ENCODE assay signal across 18 mouse cellular contexts in genomic region chr13:53267155-53267554, GRCm38 (mm10). TPM values are rescaled to one million over a fixed set of nuclear protein-coding genes. Genes with fewer than 3 reads are reported as not detected.
A peak's percentile ranks its signal among the peaks of the same experiment; 100 is the strongest.
DNase-seq lines count a peak whose midpoint lies in the region; ATAC-seq lines count a peak whose summit lies in the region.
"Had no signal": no experiment of that assay in that cellular context is flagged by ENCODE, and none has a peak within 500 bp of the region (broad histone marks: within the 10 kb centered on the region; RNA-seq: fewer than 3 reads in every experiment).

No protein-coding gene starts in this region.

- no peak for ATAC-seq in hindbrain, embryonic 12.5 days (ENCODE audit: low FRiP score)
- ATAC-seq in hindbrain, embryonic 16.5 days = no peak
- no peak for ATAC-seq in neural tube, embryonic 15.5 days (ENCODE audit: low FRiP score)
- ATAC-seq: CD4-positive, CD25-positive, alpha-beta regulatory T cell, adult 4 months; forebrain, embryonic 16.5 days; midbrain, embryonic 15.5 days had no signal

- no peaks in the 10 kb centered on the region for H3K27me3 ChIP-seq in hindbrain, embryonic 12.5 days
- H3K27me3 ChIP-seq in hindbrain, embryonic 16.5 days (replicated peaks; ENCODE audit: control insufficient read depth, insufficient read depth, low read length) = no peaks in the 10 kb centered on the region
- no peaks in the 10 kb centered on the region for H3K27me3 ChIP-seq in neural tube, embryonic 15.5 days (replicated peaks)
- H3K27me3 ChIP-seq in limb, embryonic 10.5 days (ENCODE audit: low read depth, poor library complexity, severe bottlenecking) = no peaks in the 10 kb centered on the region
- H3K27me3 ChIP-seq: midbrain, embryonic 15.5 days; neural tube, embryonic 12.5 days had no signal

- H3K9me3 ChIP-seq in hindbrain, embryonic 12.5 days (replicated peaks) = no peaks in the 10 kb centered on the region
- no peaks in the 10 kb centered on the region for H3K9me3 ChIP-seq in hindbrain, embryonic 16.5 days (ENCODE audit: control insufficient read depth, low read length)
- no peaks in the 10 kb centered on the region for H3K9me3 ChIP-seq in neural tube, embryonic 15.5 days (replicated peaks)
- no peaks in the 10 kb centered on the region for H3K9me3 ChIP-seq in limb, embryonic 10.5 days (replicated peaks)
- H3K9me3 ChIP-seq: midbrain, embryonic 15.5 days; neural tube, embryonic 12.5 days had no signal

- no peaks in the 10 kb centered on the region for H3K36me3 ChIP-seq in hindbrain, embryonic 12.5 days
- no peaks in the 10 kb centered on the region for H3K36me3 ChIP-seq in hindbrain, embryonic 16.5 days (ENCODE audit: control insufficient read depth, insufficient read depth, low read length)
- H3K36me3 ChIP-seq in neural tube, embryonic 15.5 days = no peaks in the 10 kb centered on the region
- H3K36me3 ChIP-seq in limb, embryonic 10.5 days = peaks cover 5% of the 10 kb centered on the region; the same call in 1 of the 2 replicates
- H3K36me3 ChIP-seq: midbrain, embryonic 15.5 days; neural tube, embryonic 12.5 days had no signal

- H3K9ac ChIP-seq in hindbrain, embryonic 12.5 days = no peak overlapping the region
- H3K9ac ChIP-seq in hindbrain, embryonic 16.5 days (ENCODE audit: low read depth, low read length) = no peak overlapping the region
- no peak overlapping the region for H3K9ac ChIP-seq in neural tube, embryonic 15.5 days (replicated peaks)
- H3K9ac ChIP-seq: hindbrain, embryonic 14.5 days; lung, embryonic 14.5 days; midbrain, embryonic 15.5 days; neural tube, embryonic 12.5 days had no signal

- DNase-seq in neural tube, embryonic 10.5 days (ENCODE audit: extremely low spot score, low spot score) = no peak
- no peak for DNase-seq in limb, embryonic 10.5 days (ENCODE audit: low spot score)
- no peak for DNase-seq in layer of hippocampus, adult 9-10 months (ENCODE audit: low spot score)
- DNase-seq in left cerebral cortex, postnatal 14 days (ENCODE audit: low spot score in 2 of 2) = no peak
- DNase-seq: adrenal gland, postnatal 14 days; cerebellum, adult 8-10 months; thymus, postnatal 36 days had no signal

- peaks cover 10% of the 10 kb centered on the region; the same call in 1 of the 2 replicates for H3K4me1 ChIP-seq in hindbrain, embryonic 12.5 days
- no peaks in the 10 kb centered on the region; the same call in none of the 2 replicates for H3K4me1 ChIP-seq in hindbrain, embryonic 16.5 days (ENCODE audit: control insufficient read depth, insufficient read depth, low read depth, low read length)
- peaks cover 12% of the 10 kb centered on the region for H3K4me1 ChIP-seq in neural tube, embryonic 15.5 days
- H3K4me1 ChIP-seq in limb, embryonic 10.5 days = peaks cover 74% of the 10 kb centered on the region
- H3K4me1 ChIP-seq: midbrain, embryonic 15.5 days; neural tube, embryonic 12.5 days had no signal

- 0 out of 2 replicates have a peak overlapping the region, but pooled peaks have one; percentile 30 for H3K27ac ChIP-seq in hindbrain, embryonic 12.5 days
- H3K27ac ChIP-seq in hindbrain, embryonic 16.5 days (ENCODE audit: low read depth, low read length) = no peak overlapping the region
- peak overlapping the region; percentile 18; the same call in 1 of the 2 replicates for H3K27ac ChIP-seq in neural tube, embryonic 15.5 days (replicated peaks)
- 0 out of 2 replicates have a peak overlapping the region, but pooled peaks have one; percentile 31 for H3K27ac ChIP-seq in limb, embryonic 10.5 days
- H3K27ac ChIP-seq: hindbrain, embryonic 14.5 days; midbrain, embryonic 15.5 days; neural tube, embryonic 12.5 days had no signal

- H3K4me3 ChIP-seq in hindbrain, embryonic 12.5 days = no peak overlapping the region
- no peak overlapping the region for H3K4me3 ChIP-seq in hindbrain, embryonic 16.5 days (ENCODE audit: low read length)
- no peak overlapping the region for H3K4me3 ChIP-seq in neural tube, embryonic 15.5 days (replicated peaks)
- H3K4me3 ChIP-seq in limb, embryonic 10.5 days = no peak overlapping the region
- H3K4me3 ChIP-seq: midbrain, embryonic 15.5 days; neural tube, embryonic 12.5 days had no signal

- WGBS in hindbrain, embryonic 12.5 days = 89% methylated on average over 4 of the region's 4 CpGs
- WGBS in hindbrain, embryonic 16.5 days = 85% methylated on average over 4 of the region's 4 CpGs
- 88% methylated on average over 4 of the region's 4 CpGs for WGBS in neural tube, embryonic 15.5 days
- WGBS in limb, embryonic 10.5 days = 87% methylated on average over 4 of the region's 4 CpGs

- H3K4me2 ChIP-seq in hindbrain, embryonic 12.5 days (replicated peaks) = no peak overlapping the region
- no peak overlapping the region for H3K4me2 ChIP-seq in hindbrain, embryonic 16.5 days (ENCODE audit: low read length)
- no peak overlapping the region for H3K4me2 ChIP-seq in neural tube, embryonic 15.5 days
- H3K4me2 ChIP-seq: hindbrain, embryonic 14.5 days; midbrain, embryonic 15.5 days; neural tube, embryonic 12.5 days had no signal

- intact Hi-C loops in left cerebral cortex, postnatal 14 days (cut with DNase I) = no loop called here

RNA-seq across cellular contexts. Expression of gene Ror2, which starts 18.8 kb away (rescaled TPM):
- polyA plus RNA-seq in hindbrain, embryonic 12.5 days (2016; fragmentation: Nextera tagmentation; extraction: Ambion mirVana) = 16.7 and 17.8 TPM in 2 replicates
- 2.2 and 3.0 TPM in 2 replicates for polyA plus RNA-seq in hindbrain, embryonic 16.5 days (2015; fragmentation: Nextera tagmentation; extraction: Ambion mirVana)
- polyA plus RNA-seq in neural tube, embryonic 15.5 days (2015; fragmentation: Nextera tagmentation; extraction: Ambion mirVana) = 3.4 and 4.8 TPM in 2 replicates
- 37.9 and 40.1 TPM in 2 replicates for polyA plus RNA-seq in limb, embryonic 10.5 days (2016; fragmentation: Nextera tagmentation; extraction: Ambion mirVana)
- 1 to 10 TPM; 1.6 TPM for total RNA-seq in left cerebral cortex, postnatal 14 days (2021)
- total RNA-seq: granulocyte monocyte progenitor cell, adult 5-6 weeks; megakaryocyte, adult 5-6 weeks had no signal
- polyA plus RNA-seq: CD4-positive, CD25-positive, alpha-beta regulatory T cell, adult 4 months had no signal
